Mouse (Mus musculus): Measurements from ENCODE around the gene Agxt. TPM values are rescaled to one million over a fixed set of nuclear protein-coding genes. Genes with fewer than 3 reads are reported as not detected.

Agxt gene
- total and polyA plus RNA-seq, 3 experiments: not detected

DNA sequence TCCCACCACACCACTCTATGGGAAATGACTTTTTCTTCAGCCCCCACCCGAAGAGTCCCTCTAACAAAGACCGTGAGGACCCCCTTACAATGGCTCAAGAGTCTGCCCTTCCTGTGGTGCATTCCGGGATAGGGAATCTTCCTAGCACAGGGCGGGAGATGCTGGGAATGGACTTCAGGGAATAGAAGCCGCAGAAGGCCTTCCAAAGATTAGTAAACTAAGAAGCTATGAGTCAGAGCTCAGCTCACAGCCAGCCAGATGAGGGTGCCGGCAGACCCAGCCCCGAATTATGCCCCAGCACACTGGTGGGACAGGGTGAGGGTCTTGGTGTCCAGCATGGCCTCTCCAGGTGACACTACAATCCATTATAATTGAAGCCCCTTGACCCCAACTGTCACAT lies 47.2 kb downstream of the Agxt start:
- TF ChIP-seq POLR2AphosphoS5 (IDR thresholded peaks at IDR 0.05; ENCODE audit: insufficient replicate concordance, low read depth, low read length) (no peak), TAL1 (conservative IDR thresholded peaks at IDR 0.05; ENCODE audit: low read depth, low read length) (no peak), GATA1 (IDR thresholded peaks at IDR 0.05; ENCODE audit: borderline replicate concordance, low read length) (no peak), GATA2 (IDR thresholded peaks at IDR 0.05; ENCODE audit: borderline replicate concordance, low read depth, low read length) (no peak), CTCF (IDR thresholded peaks at IDR 0.05; ENCODE audit: low read depth, low read length) (no peak)
- Histone ChIP-seq H3K4me1 (ENCODE audit: insufficient read depth, low read depth, low read length) (no peaks in the 10 kb centered on the region), H3K36me3 (replicated peaks) (no peaks in the 10 kb centered on the region), H3K27me3 (ENCODE audit: insufficient read depth, low read length) (peaks cover 7% of the 10 kb centered on the region; the same call in 1 of the 2 replicates), H3K9me3 (replicated peaks) (no peaks in the 10 kb centered on the region), H3K4me3 (ENCODE audit: low read depth, low read length) (no peak overlapping the region)
- DNase-seq (ENCODE audit: low spot score) (no peak), ATAC-seq (ENCODE audit: extremely low read depth, insufficient number of reproducible peaks, low FRiP score, poor library complexity, severe bottlenecking) (no peak)

DNA sequence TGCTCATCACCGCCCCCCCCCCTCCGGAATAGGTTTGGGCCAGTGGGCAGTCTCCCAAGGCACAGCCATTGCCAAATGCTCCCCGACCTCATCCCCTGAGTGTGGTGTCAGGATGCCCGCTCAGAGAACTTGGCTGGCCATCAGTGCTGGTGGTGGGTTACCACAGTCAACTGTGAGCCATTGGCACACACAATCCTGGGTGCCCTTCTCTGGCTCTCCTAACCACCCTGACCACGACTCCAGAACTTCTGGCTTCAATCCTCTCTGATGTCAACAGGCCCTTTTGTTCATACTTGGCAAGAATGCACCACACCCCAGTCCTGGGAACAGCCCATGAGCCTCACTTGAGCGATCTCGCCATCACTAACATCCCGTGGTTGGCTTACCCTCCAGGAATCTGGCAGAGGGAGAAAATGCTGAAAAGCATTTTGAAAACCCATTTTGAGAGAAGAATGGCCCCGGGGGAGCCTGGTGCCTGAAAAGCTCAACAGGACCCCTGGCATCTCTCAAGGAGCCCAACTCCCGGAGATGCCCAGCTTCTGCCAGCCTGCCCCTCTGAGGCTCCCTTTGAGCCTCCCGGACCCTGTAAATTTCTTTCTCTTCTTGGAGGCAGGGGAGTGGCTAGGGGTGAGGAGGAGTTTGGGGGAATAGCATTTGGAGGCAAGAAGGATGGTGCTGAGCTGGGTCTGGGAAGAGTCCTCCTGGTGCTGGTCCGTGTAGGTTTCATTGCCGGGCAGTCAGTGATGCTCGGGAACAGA lies 49.2 kb downstream of the Agxt start:
- no peak for DNase-seq (ENCODE audit: low spot score)
- ATAC-seq (ENCODE audit: extremely low read depth, insufficient number of reproducible peaks, low FRiP score, poor library complexity, severe bottlenecking): no peak
- Histone ChIP-seq H3K36me3 (replicated peaks) (no peaks in the 10 kb centered on the region), H3K27me3 (ENCODE audit: insufficient read depth, low read length) (peaks cover 9% of the 10 kb centered on the region; the same call in 1 of the 2 replicates), H3K4me1 (ENCODE audit: insufficient read depth, low read depth, low read length) (no peaks in the 10 kb centered on the region), H3K4me3 (ENCODE audit: low read depth, low read length) (no peak overlapping the region), H3K9me3 (replicated peaks) (no peaks in the 10 kb centered on the region)
- TF ChIP-seq TAL1 (conservative IDR thresholded peaks at IDR 0.05; ENCODE audit: low read depth, low read length) (no peak), GATA2 (IDR thresholded peaks at IDR 0.05; ENCODE audit: borderline replicate concordance, low read depth, low read length) (no peak), POLR2AphosphoS5 (IDR thresholded peaks at IDR 0.05; ENCODE audit: insufficient replicate concordance, low read depth, low read length) (no peak), CTCF (IDR thresholded peaks at IDR 0.05; ENCODE audit: low read depth, low read length) (no peak)

DNA sequence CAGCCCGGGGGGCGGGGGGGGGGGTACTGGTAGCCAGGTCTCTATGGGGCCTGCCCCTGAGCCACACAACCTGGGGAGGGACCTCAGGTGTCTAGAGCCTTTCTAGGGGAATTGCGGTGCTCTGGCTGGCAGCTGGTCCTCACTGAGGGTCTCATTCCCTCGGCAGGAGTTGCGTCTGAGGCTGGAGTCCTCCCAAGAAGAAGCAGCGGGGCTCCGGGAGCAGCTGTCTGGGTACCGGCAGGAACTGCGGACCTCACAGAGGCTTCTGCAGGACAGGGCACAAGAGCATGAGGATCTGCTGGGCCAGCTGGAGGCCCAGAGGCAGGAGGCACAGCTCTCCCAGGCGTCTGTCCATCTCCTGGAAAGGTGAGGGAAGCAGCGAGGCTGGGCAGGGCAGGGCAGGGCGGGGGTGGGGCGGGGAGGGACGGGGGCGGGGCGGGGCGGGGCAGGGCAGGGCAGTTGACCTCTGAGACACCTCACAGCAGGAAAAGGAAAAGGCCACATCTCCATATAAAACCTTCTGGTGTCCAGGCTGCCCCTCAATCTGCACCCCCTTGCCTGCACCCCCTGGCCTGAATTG lies 55.8 kb downstream of the Agxt start:
- DNase-seq (ENCODE audit: low spot score) (no peak), ATAC-seq (ENCODE audit: extremely low read depth, insufficient number of reproducible peaks, low FRiP score, poor library complexity, severe bottlenecking) (no peak)
- H3K4me3 ChIP-seq (ENCODE audit: low read depth, low read length): no peak overlapping the region
- TF ChIP-seq GATA2 (IDR thresholded peaks at IDR 0.05; ENCODE audit: borderline replicate concordance, low read depth, low read length) (no peak), CTCF (IDR thresholded peaks at IDR 0.05; ENCODE audit: low read depth, low read length) (no peak), POLR2AphosphoS5 (IDR thresholded peaks at IDR 0.05; ENCODE audit: insufficient replicate concordance, low read depth, low read length) (no peak), GATA1 (IDR thresholded peaks at IDR 0.05; ENCODE audit: borderline replicate concordance, low read length) (no peak), TAL1 (conservative IDR thresholded peaks at IDR 0.05; ENCODE audit: low read depth, low read length) (no peak)
- H3K27me3 ChIP-seq (ENCODE audit: insufficient read depth, low read length): peaks cover 10% of the 10 kb centered on the region; the same call in 1 of the 2 replicates
- no peaks in the 10 kb centered on the region for H3K9me3 ChIP-seq (replicated peaks)
- H3K36me3 ChIP-seq (replicated peaks): no peaks in the 10 kb centered on the region
- no peaks in the 10 kb centered on the region for H3K4me1 ChIP-seq (ENCODE audit: insufficient read depth, low read depth, low read length)

DNA sequence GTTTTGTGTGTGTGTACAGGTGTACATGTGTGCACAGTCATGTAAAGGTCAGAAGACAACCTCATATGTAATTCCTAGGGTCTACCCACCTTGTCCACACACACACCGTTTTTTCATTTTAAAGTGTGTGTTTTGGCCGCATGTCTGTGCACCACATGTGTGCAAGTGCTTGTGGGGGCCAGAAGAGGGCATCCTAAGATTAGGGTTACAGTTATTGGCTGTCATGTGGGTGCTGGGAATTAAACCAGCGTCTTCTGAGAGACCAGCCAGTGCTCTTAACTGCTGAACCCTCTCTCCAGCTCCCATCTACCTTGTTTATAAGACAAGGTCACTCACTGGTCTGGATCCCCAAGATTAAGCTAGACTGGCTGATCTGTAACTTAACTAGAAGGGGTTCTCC lies 59.9 kb downstream of the Agxt start:
- H3K4me3 ChIP-seq (ENCODE audit: low read depth, low read length): no peak overlapping the region
- DNase-seq (ENCODE audit: low spot score): no peak
- H3K36me3 ChIP-seq (replicated peaks): no peaks in the 10 kb centered on the region
- no peaks in the 10 kb centered on the region for H3K9me3 ChIP-seq (replicated peaks)
- ATAC-seq (ENCODE audit: extremely low read depth, insufficient number of reproducible peaks, low FRiP score, poor library complexity, severe bottlenecking): no peak
- TF ChIP-seq POLR2AphosphoS5 (IDR thresholded peaks at IDR 0.05; ENCODE audit: insufficient replicate concordance, low read depth, low read length) (no peak), TAL1 (conservative IDR thresholded peaks at IDR 0.05; ENCODE audit: low read depth, low read length) (no peak), GATA1 (IDR thresholded peaks at IDR 0.05; ENCODE audit: borderline replicate concordance, low read length) (no peak), CTCF (IDR thresholded peaks at IDR 0.05; ENCODE audit: low read depth, low read length) (no peak), GATA2 (IDR thresholded peaks at IDR 0.05; ENCODE audit: borderline replicate concordance, low read depth, low read length) (no peak)
- H3K27me3 ChIP-seq (ENCODE audit: insufficient read depth, low read length): peaks cover 12% of the 10 kb centered on the region; the same call in 1 of the 2 replicates
- no peaks in the 10 kb centered on the region for H3K4me1 ChIP-seq (ENCODE audit: insufficient read depth, low read depth, low read length)

Other genes with a start within 250 kb of the Agxt start
- 0.29 and 0.75 TPM in 2 replicates for gene Ankmy1, start 232.3 kb upstream of the Agxt start, total RNA-seq (2014; fragmentation: Nextera tagmentation)
- 0.23 and 0.38 TPM in 2 replicates for gene Ankmy1, start 232.3 kb upstream of the Agxt start, total RNA-seq (2017)
- 0.07 and 0.08 TPM in 2 replicates for gene Ankmy1, start 232.3 kb upstream of the Agxt start, polyA plus RNA-seq (2012)
- gene Dusp28, start 228.3 kb upstream of the Agxt start, total RNA-seq (2014; fragmentation: Nextera tagmentation): 4.9 and 7.3 TPM in 2 replicates
- 8.0 and 12.1 TPM in 2 replicates for gene Dusp28, start 228.3 kb upstream of the Agxt start, total RNA-seq (2017)
- gene Dusp28, start 228.3 kb upstream of the Agxt start, polyA plus RNA-seq (2012): 13.2 and 16.2 TPM in 2 replicates
- gene Rnpepl1, start 224.5 kb upstream of the Agxt start, total RNA-seq (2014; fragmentation: Nextera tagmentation): 37.2 and 46.2 TPM in 2 replicates
- 18.8 and 22.6 TPM in 2 replicates for gene Rnpepl1, start 224.5 kb upstream of the Agxt start, total RNA-seq (2017)
- 196 and 267 TPM in 2 replicates for gene Rnpepl1, start 224.5 kb upstream of the Agxt start, polyA plus RNA-seq (2012)
- 3.3 and 13.2 TPM in 2 replicates for gene Capn10, start 200.9 kb upstream of the Agxt start, total RNA-seq (2014; fragmentation: Nextera tagmentation)
- 22.3 and 25.6 TPM in 2 replicates for gene Capn10, start 200.9 kb upstream of the Agxt start, total RNA-seq (2017)
- 25.0 and 27.9 TPM in 2 replicates for gene Capn10, start 200.9 kb upstream of the Agxt start, polyA plus RNA-seq (2012)
- 0.24 and 0.38 TPM in 2 replicates for gene Gpr35, start 184.4 kb upstream of the Agxt start, total RNA-seq (2014; fragmentation: Nextera tagmentation)
- 0.64 and 0.93 TPM in 2 replicates for gene Gpr35, start 184.4 kb upstream of the Agxt start, total RNA-seq (2017)
- 0.03 and 0.07 TPM in 2 replicates for gene Gpr35, start 184.4 kb upstream of the Agxt start, polyA plus RNA-seq (2012)
- gene Aqp12, start 128.9 kb upstream of the Agxt start, total RNA-seq (2014; fragmentation: Nextera tagmentation): not detected in 2 replicates
- gene Aqp12, start 128.9 kb upstream of the Agxt start, total RNA-seq (2017): not detected in 2 replicates
- gene Aqp12, start 128.9 kb upstream of the Agxt start, polyA plus RNA-seq (2012): not detected in 2 replicates
- gene Kif1a, start 33.3 kb upstream of the Agxt start, total RNA-seq (2014; fragmentation: Nextera tagmentation): not detected in 2 replicates
- 0.05 and 0.06 TPM in 2 replicates for gene Kif1a, start 33.3 kb upstream of the Agxt start, total RNA-seq (2017)
- under 0.01 TPM in 1 of 2 replicates, not detected in the other for gene Kif1a, start 33.3 kb upstream of the Agxt start, polyA plus RNA-seq (2012)
- gene 2310007B03Rik, start 25.7 kb downstream of the Agxt start, total RNA-seq (2014; fragmentation: Nextera tagmentation): not detected in 2 replicates
- gene 2310007B03Rik, start 25.7 kb downstream of the Agxt start, total RNA-seq (2017): 0.05 TPM in 1 of 2 replicates, not detected in the other
- gene 2310007B03Rik, start 25.7 kb downstream of the Agxt start, polyA plus RNA-seq (2012): not detected in 2 replicates
- gene Crocc2, start 33.5 kb downstream of the Agxt start, total RNA-seq (2014; fragmentation: Nextera tagmentation): not detected in 2 replicates
- gene Crocc2, start 33.5 kb downstream of the Agxt start, total RNA-seq (2017): 0.06 and 0.11 TPM in 2 replicates
- not detected in 2 replicates for gene Crocc2, start 33.5 kb downstream of the Agxt start, polyA plus RNA-seq (2012)
- not detected in 2 replicates for gene Sned1, start 100.6 kb downstream of the Agxt start, total RNA-seq (2014; fragmentation: Nextera tagmentation)
- 0.06 and 0.22 TPM in 2 replicates for gene Sned1, start 100.6 kb downstream of the Agxt start, total RNA-seq (2017)
- gene Sned1, start 100.6 kb downstream of the Agxt start, polyA plus RNA-seq (2012): not detected in 2 replicates
- 20.2 and 25.5 TPM in 2 replicates for gene Mterf4, start 170.7 kb downstream of the Agxt start, total RNA-seq (2014; fragmentation: Nextera tagmentation)
- 58.2 and 60.5 TPM in 2 replicates for gene Mterf4, start 170.7 kb downstream of the Agxt start, total RNA-seq (2017)
- 4.4 and 5.0 TPM in 2 replicates for gene Mterf4, start 170.7 kb downstream of the Agxt start, polyA plus RNA-seq (2012)
- 69.0 and 101 TPM in 2 replicates for gene Ppp1r7, start 207.6 kb downstream of the Agxt start, total RNA-seq (2014; fragmentation: Nextera tagmentation)
- gene Ppp1r7, start 207.6 kb downstream of the Agxt start, total RNA-seq (2017): 31.2 and 37.2 TPM in 2 replicates
- 28.4 and 42.3 TPM in 2 replicates for gene Ppp1r7, start 207.6 kb downstream of the Agxt start, polyA plus RNA-seq (2012)
- 23.8 and 25.1 TPM in 2 replicates for gene Pask, start 208.2 kb downstream of the Agxt start, total RNA-seq (2014; fragmentation: Nextera tagmentation)
- 24.6 and 29.6 TPM in 2 replicates for gene Pask, start 208.2 kb downstream of the Agxt start, total RNA-seq (2017)
- gene Pask, start 208.2 kb downstream of the Agxt start, polyA plus RNA-seq (2012): 6.0 and 10.0 TPM in 2 replicates
- gene Ano7, start 238.7 kb downstream of the Agxt start, total RNA-seq (2014; fragmentation: Nextera tagmentation): not detected in 2 replicates
- 0.11 TPM in 1 of 2 replicates, not detected in the other for gene Ano7, start 238.7 kb downstream of the Agxt start, total RNA-seq (2017)
- gene Ano7, start 238.7 kb downstream of the Agxt start, polyA plus RNA-seq (2012): not detected in 2 replicates

Measured in G1E (cell line).